Mouse (Mus musculus): ENCODE data around the gene Napb.
"Not testable (repeated sequence)": the region's sequence is repeated elsewhere in the genome, so short reads cannot be mapped to it uniquely, and the experiment has no call there.

Napb gene

DNA sequence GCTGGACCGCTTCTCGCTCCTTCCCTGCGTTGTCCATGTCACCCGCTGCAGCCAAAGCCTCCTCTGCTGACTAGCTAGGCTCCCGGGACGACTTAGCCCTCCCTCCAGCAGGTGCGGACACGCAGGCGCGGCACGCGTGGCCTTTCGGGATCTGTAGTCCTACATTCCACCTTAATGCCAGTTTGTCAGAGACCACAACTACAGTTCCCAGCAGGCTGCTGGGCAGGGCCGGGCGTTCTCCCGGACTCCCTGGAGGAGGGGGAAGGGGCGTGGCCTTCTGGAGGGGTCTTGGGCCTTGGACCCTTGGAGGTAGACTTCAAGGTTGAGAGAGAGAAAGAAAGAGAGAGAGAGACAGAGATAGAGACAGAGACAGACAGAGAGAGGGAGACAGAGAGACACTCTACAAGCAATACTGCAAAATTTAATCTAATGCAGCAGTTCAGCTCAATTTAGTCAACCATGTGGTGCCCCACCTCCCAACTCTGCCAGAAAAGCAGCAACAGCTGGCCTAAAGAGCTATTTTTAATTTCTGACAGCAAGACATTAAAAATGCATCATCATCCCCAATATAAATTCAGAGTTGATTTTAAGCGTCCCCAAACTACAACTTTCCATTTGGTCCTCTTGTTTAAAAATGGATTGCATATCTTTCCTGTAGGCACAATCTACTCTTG is at the start of gene Napb:
Gene Napb, minus strand, starts transcription at position 141 of the 674 bp plus-strand sequence.
- DNase-seq = peak; percentile 86

DNA sequence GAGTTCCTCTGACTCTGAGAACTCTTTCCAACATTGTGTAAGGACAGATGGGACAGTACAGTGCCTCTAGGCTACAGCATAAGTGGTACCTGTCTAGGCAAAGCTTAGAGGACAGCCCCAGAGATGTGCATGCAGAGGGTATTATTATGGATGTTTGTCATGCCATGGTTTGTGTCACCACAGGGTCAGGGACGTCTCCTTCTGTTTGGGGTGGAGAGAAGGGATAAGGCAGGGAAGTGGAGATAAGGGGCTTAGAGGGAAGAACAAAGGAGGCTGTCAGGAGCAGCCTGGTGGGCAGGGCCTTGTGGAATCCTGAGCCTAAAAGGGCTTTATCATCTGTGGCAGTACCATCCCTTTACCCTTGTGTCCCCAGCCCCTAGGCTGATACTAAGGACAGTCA is 49.4 kb upstream of the Napb start, which contains the start of gene 8030411F24Rik:
Gene 8030411F24Rik, plus strand, starts transcription at position 301 of the 400 bp plus-strand sequence.
- DNase-seq = no peak

GRCm38 (mm10) chr2:148771397-148771796 is 39.1 kb upstream of the Napb start, which contains the start of gene Cst11:
TSS of gene Cst11 (minus strand) at chr2:148771497.
- not testable (repeated sequence) for DNase-seq

DNA sequence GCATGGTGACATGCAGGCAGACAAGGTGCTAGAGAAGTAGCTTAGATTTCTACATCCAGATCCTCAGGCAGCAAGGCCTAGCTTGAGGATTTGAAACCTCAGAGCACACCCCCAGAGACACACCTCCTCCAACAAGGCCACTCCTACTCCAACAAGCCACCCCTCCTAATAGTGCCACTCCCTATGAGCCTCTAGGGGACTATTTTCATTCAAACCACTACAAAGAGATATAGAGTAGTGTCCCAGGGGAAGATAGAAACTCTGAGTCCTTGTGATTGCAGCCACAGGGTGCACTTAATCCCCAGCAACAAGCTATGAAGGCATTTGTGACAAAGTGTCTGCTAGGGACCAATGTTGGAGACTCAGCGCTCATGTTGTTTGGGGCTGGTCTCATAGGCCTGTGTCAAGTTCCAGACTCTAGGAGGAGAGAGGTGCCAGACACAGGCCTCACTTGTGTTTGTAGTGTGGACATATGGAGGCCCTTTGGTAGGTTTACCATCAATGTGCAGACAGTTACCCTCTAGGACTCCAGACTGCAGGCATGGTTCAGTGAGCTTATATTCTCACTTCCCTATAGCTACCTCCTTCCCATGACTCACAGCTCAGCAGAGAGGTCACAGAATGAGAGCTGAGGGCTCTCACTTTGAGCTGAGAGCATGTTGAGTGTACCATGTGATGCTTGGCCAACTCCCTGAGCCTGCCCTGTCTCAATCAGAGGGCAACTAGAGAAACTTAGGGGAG is 31.6 kb upstream of the Napb start:
- no peak for DNase-seq

DNA sequence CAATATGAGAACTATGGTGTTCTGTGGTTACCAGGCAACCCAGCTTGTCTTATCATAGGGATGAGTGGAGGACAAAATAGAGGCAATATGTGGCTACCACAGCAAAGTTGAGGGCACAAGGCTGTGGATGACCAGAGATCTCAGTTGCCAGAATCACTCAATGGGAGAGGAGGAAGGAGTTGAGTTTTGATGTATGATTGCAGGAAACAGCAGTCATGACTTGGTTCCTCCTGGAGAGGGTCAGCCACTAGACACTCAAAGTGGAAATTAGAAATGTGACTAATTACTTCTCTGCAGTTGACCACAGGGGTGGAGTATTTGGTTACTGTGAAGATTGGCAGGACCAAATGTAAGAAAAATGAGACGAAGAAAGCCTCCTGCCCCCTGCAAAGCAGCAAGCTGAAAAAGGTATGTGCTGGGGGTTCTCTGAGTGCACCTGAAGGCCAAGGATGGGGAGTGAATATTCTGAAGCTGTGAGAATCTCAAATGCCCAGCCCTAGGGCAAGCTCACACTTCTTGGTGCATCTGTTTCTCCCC is 22.1 kb upstream of the Napb start:
- DNase-seq = no peak

DNA sequence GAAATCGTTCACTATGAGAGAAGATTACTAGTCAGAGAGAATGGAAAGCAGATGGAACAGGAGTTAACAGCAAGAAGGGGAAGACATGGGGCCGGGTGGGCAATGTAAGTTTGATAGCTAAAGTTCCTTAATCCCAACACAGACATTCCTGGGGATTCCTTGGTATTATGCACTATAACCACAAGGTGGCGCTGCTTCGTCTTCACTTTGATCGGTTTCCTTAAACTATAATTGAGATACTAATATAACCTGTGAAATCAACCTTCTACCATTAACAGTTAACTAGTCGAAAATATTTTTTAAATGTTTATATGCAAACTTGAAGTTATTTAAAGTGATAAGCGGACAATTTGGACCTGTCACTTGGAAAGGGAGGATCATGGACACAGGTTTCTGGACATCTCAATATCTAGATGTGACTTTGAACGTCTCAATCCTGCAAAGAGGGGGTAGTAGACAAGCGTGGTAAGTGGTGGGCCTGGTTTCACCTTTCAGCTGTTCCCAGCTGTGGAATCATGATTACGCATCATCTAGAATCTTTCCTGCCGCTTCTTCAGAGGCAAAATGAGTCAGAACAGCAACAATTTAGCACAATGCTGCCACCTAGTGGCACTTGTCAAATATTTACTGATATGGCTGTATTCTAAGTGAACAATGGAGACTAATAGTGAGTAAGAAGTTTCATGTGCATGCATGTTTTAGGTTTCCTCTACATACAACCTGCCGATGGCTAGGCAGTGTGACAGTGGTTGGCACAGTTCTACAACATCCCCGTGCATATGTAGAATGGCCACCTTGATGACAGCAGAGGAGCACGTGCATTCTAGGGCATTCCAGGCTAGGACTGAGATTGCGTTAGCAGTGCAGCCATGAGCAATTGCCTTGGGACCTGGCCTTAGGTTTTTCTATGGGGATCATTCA is 19.9 kb upstream of the Napb start:
- DNase-seq = peak; percentile 68

GRCm38 (mm10) chr2:148750058-148750457 is 17.8 kb upstream of the Napb start, which contains the start of gene Cstl1:
TSS of gene Cstl1 (plus strand) at chr2:148750358.
- DNase-seq = no peak

- DNase-seq = no peak
These were observed 11.7 kb upstream of the Napb start for GRCm38 (mm10) chr2:148743846-148744407.

- DNase-seq = no peak
These were observed 10.7 kb upstream of the Napb start for GRCm38 (mm10) chr2:148743001-148743400.

GRCm38 (mm10) chr2:148731614-148732326 is 497 bp downstream of the Napb start:
- DNase-seq = no peak

DNA sequence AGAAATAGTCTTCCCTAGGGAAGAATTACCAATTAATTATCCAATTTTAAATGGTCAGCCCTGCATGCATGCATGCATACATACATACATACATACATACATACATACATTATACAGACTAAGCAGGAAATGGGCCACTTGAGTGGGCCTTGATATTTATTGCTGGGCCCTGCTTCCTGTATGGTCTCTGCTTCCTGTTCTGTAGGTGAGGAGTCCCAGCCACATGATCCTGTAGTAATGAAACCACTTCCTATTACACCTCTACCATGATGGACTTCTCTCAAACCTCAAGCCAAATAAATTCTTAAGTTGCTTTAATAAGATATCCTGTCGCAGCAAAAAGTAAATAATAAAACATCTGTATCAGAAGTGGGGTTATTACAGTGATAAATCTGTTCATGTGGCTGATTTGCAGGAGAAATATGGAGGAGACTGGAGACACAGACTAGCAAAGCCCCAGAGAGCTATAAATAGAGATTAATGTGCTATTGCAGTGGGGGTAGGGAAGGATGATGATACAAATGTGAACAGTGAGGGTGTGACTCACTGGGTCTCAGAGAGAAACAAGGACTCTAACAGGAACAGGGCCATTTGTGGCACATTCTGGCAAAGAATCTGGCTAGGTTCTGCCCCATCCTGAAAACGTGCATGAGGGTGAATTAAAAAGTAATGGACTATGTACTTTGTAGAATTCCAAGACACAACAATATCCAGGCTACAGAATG is 12.8 kb downstream of the Napb start:
- DNase-seq = no peak

GRCm38 (mm10) chr2:148717072-148717471 is 15.2 kb downstream of the Napb start:
- no peak for DNase-seq

DNA sequence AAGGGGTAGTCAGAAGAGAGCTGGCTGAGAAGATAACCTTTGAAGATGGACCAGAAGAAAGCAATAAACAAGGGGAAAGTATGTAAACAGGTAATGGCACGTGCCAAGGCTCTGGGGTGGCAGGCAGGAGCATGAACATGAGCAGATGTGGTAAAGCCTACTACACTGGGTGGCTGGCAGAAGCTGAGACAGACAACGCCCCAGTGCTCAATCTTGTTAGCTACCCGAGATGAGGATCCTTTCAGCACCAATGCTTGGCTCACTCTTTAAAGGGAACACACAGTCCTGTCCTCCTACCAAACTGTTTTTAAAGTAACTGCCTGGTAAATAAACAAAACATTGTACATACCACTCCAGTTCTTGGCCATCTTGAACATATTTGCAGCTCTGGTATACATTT is 19.9 kb downstream of the Napb start:
- no peak for DNase-seq

DNA sequence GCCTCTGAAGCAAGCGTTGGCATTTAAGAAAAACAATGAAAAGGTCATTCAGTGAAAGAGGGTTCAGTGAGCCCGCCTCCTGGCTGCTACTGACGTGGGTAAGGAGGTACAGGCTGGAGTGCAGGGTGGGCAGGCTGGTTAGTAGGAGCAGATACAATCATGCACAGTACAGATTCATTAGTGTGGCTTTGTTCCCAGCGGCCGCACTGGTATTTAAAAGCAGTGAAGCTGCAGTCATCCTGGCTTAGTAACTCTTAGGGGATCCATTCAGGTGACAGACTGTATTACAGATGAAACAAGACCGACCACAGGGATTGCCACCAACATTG is 25.1 kb downstream of the Napb start:
- DNase-seq = no peak

- no peak for DNase-seq
These were observed 25.7 kb downstream of the Napb start for GRCm38 (mm10) chr2:148706409-148707201.

- DNase-seq = no peak
These were observed 33.7 kb downstream of the Napb start for GRCm38 (mm10) chr2:148698571-148698970.

- DNase-seq = no peak
These were observed 41.5 kb downstream of the Napb start for GRCm38 (mm10) chr2:148690781-148691180.

- DNase-seq = no peak
These were observed 42.0 kb downstream of the Napb start for GRCm38 (mm10) chr2:148690291-148690690.

DNA sequence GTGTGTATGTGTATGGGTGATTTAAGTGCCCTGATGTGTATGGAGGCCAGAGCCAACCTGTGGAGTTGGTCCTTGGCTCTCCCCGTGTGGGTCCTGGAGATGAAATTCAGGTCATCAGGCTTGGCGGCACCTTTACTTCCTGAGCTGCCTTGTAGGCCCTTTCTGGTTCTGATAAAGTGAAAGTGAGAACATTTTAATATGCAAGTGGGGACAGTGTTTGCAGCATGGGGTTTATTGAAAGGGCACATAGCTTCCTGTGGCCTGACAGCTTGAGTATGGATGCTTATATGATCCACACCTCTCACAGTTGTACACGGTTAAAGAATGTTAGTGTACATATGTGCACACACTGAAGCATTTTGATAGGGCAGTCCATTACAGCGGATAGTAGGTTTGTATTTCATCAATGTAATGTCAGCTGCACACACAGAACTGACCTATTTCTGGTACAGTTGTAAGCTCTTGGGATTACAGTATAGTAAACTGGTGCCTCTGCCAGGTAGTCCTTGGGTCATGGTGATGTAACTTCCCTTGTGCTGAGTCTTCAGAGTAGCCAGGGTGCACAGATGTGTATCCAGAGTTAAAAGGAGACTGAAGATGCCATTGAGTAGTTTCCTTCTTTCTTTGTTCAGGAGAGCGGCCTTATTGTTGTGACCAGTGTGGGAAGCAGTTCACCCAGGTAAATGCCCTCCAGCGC is 42.7 kb downstream of the Napb start:
- DNase-seq = no peak

DNA sequence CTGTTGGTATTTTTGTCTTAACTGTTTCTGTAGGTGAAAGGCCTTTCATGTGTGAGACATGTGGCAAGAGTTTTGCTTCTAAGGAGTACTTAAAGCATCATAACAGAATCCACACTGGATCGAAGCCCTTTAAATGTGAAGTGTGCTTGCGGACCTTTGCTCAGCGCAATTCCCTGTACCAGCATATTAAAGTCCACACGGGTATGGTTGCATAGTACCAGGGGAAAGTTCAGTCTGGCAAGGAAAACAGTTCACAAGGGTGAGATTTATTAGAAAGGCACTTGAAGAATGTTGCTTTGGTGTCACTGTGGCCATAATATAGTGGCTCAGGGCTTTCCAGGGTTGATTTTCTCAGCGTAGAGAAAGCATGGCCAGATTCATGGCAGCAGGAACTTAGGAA is 44.3 kb downstream of the Napb start:
- DNase-seq = no peak
